Mouse (Mus musculus): ENCODE data around the gene Dbh. TPM values are rescaled to one million over a fixed set of nuclear protein-coding genes. Genes with fewer than 3 reads are reported as not detected.

The Dbh gene
- polyA plus RNA-seq, 1 experiment: not detected

DNA sequence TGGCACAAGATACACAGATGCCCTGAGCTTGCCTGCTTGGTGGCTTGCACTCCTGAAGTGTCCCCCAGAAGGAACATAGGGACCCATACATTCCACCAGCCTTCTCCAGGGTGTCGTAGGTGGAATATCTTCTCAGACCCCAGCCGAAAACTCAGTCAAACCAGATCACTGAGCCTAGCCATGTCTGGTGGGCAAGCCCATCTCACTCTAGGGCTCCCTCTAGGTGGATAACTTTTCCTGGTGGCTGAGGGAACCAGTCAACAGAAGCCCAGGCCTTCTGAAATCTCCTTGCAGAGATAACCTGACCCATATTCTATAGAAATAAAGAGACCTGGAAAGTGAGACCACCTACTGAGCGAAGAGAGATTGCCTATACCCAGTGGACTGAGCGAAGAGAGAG is 41.9 kb upstream of the Dbh start:
- H3K4me3 ChIP-seq (ENCODE audit: extremely low read depth, insufficient read depth, insufficient read length): no peak overlapping the region
- WGBS: 85% methylated on average over 4 of the region's 4 CpGs
- H3K36me3 ChIP-seq (ENCODE audit: control insufficient read depth, insufficient read depth, low read length): no peaks in the 10 kb centered on the region
- no peak for DNase-seq (ENCODE audit: low read depth in 1 of 2, low spot score in 2 of 2)
- H3K4me1 ChIP-seq (ENCODE audit: control insufficient read depth, insufficient read depth, insufficient read length): peaks cover 20% of the 10 kb centered on the region
- no peak for TF ChIP-seq POLR2A (IDR thresholded peaks at IDR 0.05; ENCODE audit: low read depth, low read length)
- no peak for TF ChIP-seq CTCF (IDR thresholded peaks at IDR 0.05; ENCODE audit: extremely low read depth, insufficient read depth, insufficient read length, insufficient replicate concordance)
- no peaks in the 10 kb centered on the region for H3K27me3 ChIP-seq (ENCODE audit: control insufficient read depth, insufficient read depth, low read length)
- no peak overlapping the region for H3K27ac ChIP-seq (ENCODE audit: insufficient read depth, low read length)

GRCm38 (mm10) chr2:27125979-27126378 is 39.1 kb upstream of the Dbh start:
- H3K27me3 ChIP-seq (ENCODE audit: control insufficient read depth, insufficient read depth, low read length): no peaks in the 10 kb centered on the region
- peak; percentile 12 to 56 for DNase-seq (ENCODE audit: low read depth in 1 of 2, low spot score in 2 of 2)
- H3K27ac ChIP-seq (ENCODE audit: insufficient read depth, low read length): no peak overlapping the region
- no peaks in the 10 kb centered on the region for H3K36me3 ChIP-seq (ENCODE audit: control insufficient read depth, insufficient read depth, low read length)
- H3K4me1 ChIP-seq (ENCODE audit: control insufficient read depth, insufficient read depth, insufficient read length): peaks cover 23% of the 10 kb centered on the region
- TF ChIP-seq CTCF (IDR thresholded peaks at IDR 0.05; ENCODE audit: extremely low read depth, insufficient read depth, insufficient read length, insufficient replicate concordance): peak; percentile 82; the same call in 1 of the 2 replicates
- no peak for TF ChIP-seq POLR2A (IDR thresholded peaks at IDR 0.05; ENCODE audit: low read depth, low read length)
- 44% methylated on average over 10 of the region's 10 CpGs for WGBS
- H3K4me3 ChIP-seq (ENCODE audit: extremely low read depth, insufficient read depth, insufficient read length): no peak overlapping the region

GRCm38 (mm10) chr2:27126496-27126895 is 38.5 kb upstream of the Dbh start:
- 77% methylated on average over 4 of the region's 4 CpGs for WGBS
- no peak for DNase-seq (ENCODE audit: low read depth in 1 of 2, low spot score in 2 of 2)
- Histone ChIP-seq H3K4me3 (ENCODE audit: extremely low read depth, insufficient read depth, insufficient read length) (no peak overlapping the region), H3K36me3 (ENCODE audit: control insufficient read depth, insufficient read depth, low read length) (no peaks in the 10 kb centered on the region), H3K27ac (ENCODE audit: insufficient read depth, low read length) (no peak overlapping the region), H3K27me3 (ENCODE audit: control insufficient read depth, insufficient read depth, low read length) (no peaks in the 10 kb centered on the region), H3K4me1 (ENCODE audit: control insufficient read depth, insufficient read depth, insufficient read length) (peaks cover 18% of the 10 kb centered on the region)
- TF ChIP-seq CTCF (IDR thresholded peaks at IDR 0.05; ENCODE audit: extremely low read depth, insufficient read depth, insufficient read length, insufficient replicate concordance) (no peak), POLR2A (IDR thresholded peaks at IDR 0.05; ENCODE audit: low read depth, low read length) (no peak)

DNA sequence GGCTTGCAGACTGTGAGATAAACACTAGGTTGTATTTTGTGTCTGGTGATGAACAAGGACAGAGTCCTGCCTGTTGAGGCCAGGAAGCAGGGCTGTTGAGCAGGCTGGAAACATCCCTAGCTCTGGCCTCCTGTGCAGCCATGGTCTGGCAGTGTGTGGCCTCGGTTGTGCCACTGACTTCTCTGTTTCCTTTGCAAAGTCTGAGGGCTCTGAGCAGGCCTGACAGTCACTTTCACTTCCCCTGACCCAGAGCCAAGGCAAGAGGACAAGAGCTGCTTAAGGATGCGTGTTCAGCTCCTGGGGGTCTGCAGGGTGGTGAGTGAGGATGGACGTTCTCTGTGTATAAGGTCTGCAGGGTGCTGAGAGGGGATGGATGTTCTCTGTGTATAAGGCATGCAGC is 36.0 kb upstream of the Dbh start:
- no peak overlapping the region for H3K4me3 ChIP-seq (ENCODE audit: extremely low read depth, insufficient read depth, insufficient read length)
- H3K27me3 ChIP-seq (ENCODE audit: control insufficient read depth, insufficient read depth, low read length): no peaks in the 10 kb centered on the region
- WGBS: 18% methylated on average over 3 of the region's 3 CpGs
- TF ChIP-seq CTCF (IDR thresholded peaks at IDR 0.05; ENCODE audit: extremely low read depth, insufficient read depth, insufficient read length, insufficient replicate concordance): no peak
- DNase-seq (ENCODE audit: low read depth in 1 of 2, low spot score in 2 of 2): no peak
- H3K4me1 ChIP-seq (ENCODE audit: control insufficient read depth, insufficient read depth, insufficient read length): peaks cover 3% of the 10 kb centered on the region; the same call in 1 of the 2 replicates
- H3K27ac ChIP-seq (ENCODE audit: insufficient read depth, low read length): no peak overlapping the region
- H3K36me3 ChIP-seq (ENCODE audit: control insufficient read depth, insufficient read depth, low read length): no peaks in the 10 kb centered on the region

DNA sequence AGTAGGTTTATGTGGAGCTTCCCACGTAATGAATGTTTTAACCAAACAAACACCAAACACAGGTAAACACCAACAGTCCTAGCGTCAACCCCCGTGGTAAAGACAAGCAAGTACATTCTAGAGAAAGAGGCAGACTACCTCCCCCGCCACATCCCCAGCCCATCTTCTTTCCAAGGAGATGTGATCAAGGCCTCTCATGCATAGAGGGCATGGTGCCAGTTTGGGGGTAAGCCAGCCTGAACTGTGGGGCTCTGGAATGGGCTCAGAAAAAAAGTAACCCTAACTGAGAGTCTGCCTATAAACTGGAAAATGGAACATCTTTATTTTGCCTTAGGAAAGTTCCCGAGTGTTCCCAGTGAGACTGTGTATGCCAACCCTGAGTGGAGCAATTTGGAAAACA is 29.1 kb upstream of the Dbh start:
- Histone ChIP-seq H3K4me3 (ENCODE audit: extremely low read depth, insufficient read depth, insufficient read length) (no peak overlapping the region), H3K36me3 (ENCODE audit: control insufficient read depth, insufficient read depth, low read length) (no peaks in the 10 kb centered on the region), H3K4me1 (ENCODE audit: control insufficient read depth, insufficient read depth, insufficient read length) (no peaks in the 10 kb centered on the region), H3K27me3 (ENCODE audit: control insufficient read depth, insufficient read depth, low read length) (no peaks in the 10 kb centered on the region), H3K27ac (ENCODE audit: insufficient read depth, low read length) (no peak overlapping the region)
- no peak for DNase-seq (ENCODE audit: low read depth in 1 of 2, low spot score in 2 of 2)
- TF ChIP-seq POLR2A (IDR thresholded peaks at IDR 0.05; ENCODE audit: low read depth, low read length): no peak
- 82% methylated on average over 5 of the region's 5 CpGs for WGBS

DNA sequence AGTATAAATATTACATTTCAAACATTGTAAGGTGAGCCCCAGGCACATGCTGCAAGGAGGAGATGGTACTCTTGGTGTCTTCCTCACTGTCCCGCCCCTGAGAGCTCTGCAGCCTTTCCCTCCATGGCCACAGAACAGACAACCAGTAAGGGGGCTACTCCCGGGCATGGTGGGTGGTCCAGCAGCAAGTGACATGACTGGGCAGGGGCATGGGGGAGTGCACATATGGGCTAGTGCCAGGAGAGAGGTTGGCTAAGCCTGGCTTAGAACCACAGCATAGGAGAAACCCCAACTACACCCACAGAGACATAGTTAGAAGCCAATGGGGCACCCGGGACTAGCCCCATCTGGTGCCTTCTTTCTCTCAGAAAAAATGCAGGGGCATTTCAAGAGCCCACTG is 28.7 kb upstream of the Dbh start:
- Histone ChIP-seq H3K36me3 (ENCODE audit: control insufficient read depth, insufficient read depth, low read length) (no peaks in the 10 kb centered on the region), H3K27me3 (ENCODE audit: control insufficient read depth, insufficient read depth, low read length) (no peaks in the 10 kb centered on the region), H3K4me3 (ENCODE audit: extremely low read depth, insufficient read depth, insufficient read length) (no peak overlapping the region), H3K27ac (ENCODE audit: insufficient read depth, low read length) (no peak overlapping the region), H3K4me1 (ENCODE audit: control insufficient read depth, insufficient read depth, insufficient read length) (no peaks in the 10 kb centered on the region)
- WGBS: 71% methylated on average over 3 of the region's 3 CpGs
- DNase-seq (ENCODE audit: low read depth in 1 of 2, low spot score in 2 of 2): no peak
- TF ChIP-seq CTCF (IDR thresholded peaks at IDR 0.05; ENCODE audit: extremely low read depth, insufficient read depth, insufficient read length, insufficient replicate concordance) (no peak), POLR2A (IDR thresholded peaks at IDR 0.05; ENCODE audit: low read depth, low read length) (no peak)

DNA sequence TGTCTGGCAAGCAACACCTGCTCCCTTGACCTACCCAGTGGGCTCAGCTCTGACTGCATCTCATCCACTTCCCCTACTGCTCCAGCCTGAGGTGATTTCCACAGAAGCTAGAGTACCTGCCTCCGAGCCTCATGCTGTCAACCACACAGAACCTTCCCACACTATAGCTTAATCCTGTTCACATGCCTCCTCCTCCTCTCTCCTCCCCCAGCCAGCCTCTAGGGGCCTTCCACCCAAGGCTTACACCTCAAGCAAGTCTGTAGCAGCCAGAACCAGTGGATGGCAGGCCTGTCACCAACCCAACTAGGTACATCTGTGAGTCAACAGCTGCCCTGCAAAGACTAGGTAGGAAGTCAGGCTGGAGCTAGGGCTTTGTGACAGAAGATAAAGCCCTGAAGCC is 28.2 kb upstream of the Dbh start:
- Histone ChIP-seq H3K36me3 (ENCODE audit: control insufficient read depth, insufficient read depth, low read length) (no peaks in the 10 kb centered on the region), H3K27ac (ENCODE audit: insufficient read depth, low read length) (no peak overlapping the region), H3K27me3 (ENCODE audit: control insufficient read depth, insufficient read depth, low read length) (no peaks in the 10 kb centered on the region), H3K4me3 (ENCODE audit: extremely low read depth, insufficient read depth, insufficient read length) (no peak overlapping the region), H3K4me1 (ENCODE audit: control insufficient read depth, insufficient read depth, insufficient read length) (no peaks in the 10 kb centered on the region)
- TF ChIP-seq POLR2A (IDR thresholded peaks at IDR 0.05; ENCODE audit: low read depth, low read length): no peak
- TF ChIP-seq CTCF (IDR thresholded peaks at IDR 0.05; ENCODE audit: extremely low read depth, insufficient read depth, insufficient read length, insufficient replicate concordance): no peak
- 75% methylated on average over 1 of the region's 1 CpGs for WGBS
- no peak for DNase-seq (ENCODE audit: low read depth in 1 of 2, low spot score in 2 of 2)

Measured in spleen, adult 2 months (tissue).